Mouse (Mus musculus) lung, postnatal 10 days (tissue): Measurements from ENCODE around the gene Slc22a12.

Experiments
- DNase-seq: peaks from one replicate; pipeline ENCODE4 v3.0.0; 2021

The Slc22a12 gene

GRCm38 (mm10) chr19:6539592-6539991, 3.2 kb downstream of the Slc22a12 start:
- no peak for DNase-seq

GRCm38 (mm10) chr19:6538546-6538945, 4.3 kb downstream of the Slc22a12 start:
- no peak for DNase-seq

- no peak for DNase-seq
Measured at GRCm38 (mm10) chr19:6537526-6537925, 5.3 kb downstream of the Slc22a12 start.

GRCm38 (mm10) chr19:6536696-6537095, 6.1 kb downstream of the Slc22a12 start:
- DNase-seq: no peak

- DNase-seq: no peak
Measured at GRCm38 (mm10) chr19:6536201-6536600, 6.6 kb downstream of the Slc22a12 start.

- no peak for DNase-seq
Measured at GRCm38 (mm10) chr19:6534118-6534415, 8.8 kb downstream of the Slc22a12 start.

- no peak for DNase-seq
Measured at GRCm38 (mm10) chr19:6533290-6534117, 9.3 kb downstream of the Slc22a12 start.

- no peak for DNase-seq
Measured at GRCm38 (mm10) chr19:6532656-6533055, 10.2 kb downstream of the Slc22a12 start.

GRCm38 (mm10) chr19:6531832-6532471, 10.9 kb downstream of the Slc22a12 start:
- DNase-seq: peak; percentile 42

GRCm38 (mm10) chr19:6531011-6531631, 11.7 kb downstream of the Slc22a12 start:
- peak; percentile 51 for DNase-seq

GRCm38 (mm10) chr19:6530359-6530758, 12.5 kb downstream of the Slc22a12 start:
- no peak for DNase-seq

GRCm38 (mm10) chr19:6529265-6529985, 13.4 kb downstream of the Slc22a12 start:
- DNase-seq: peak; percentile 47

GRCm38 (mm10) chr19:6527839-6528531, 14.8 kb downstream of the Slc22a12 start:
- no peak for DNase-seq

- no peak for DNase-seq
Measured at GRCm38 (mm10) chr19:6527439-6527838, 15.4 kb downstream of the Slc22a12 start.

- DNase-seq: no peak
Measured at GRCm38 (mm10) chr19:6526010-6526409, 16.8 kb downstream of the Slc22a12 start.

- DNase-seq: no peak
Measured at GRCm38 (mm10) chr19:6525023-6525422, 17.8 kb downstream of the Slc22a12 start.

- DNase-seq: no peak
Measured at GRCm38 (mm10) chr19:6522289-6522688, 20.5 kb downstream of the Slc22a12 start.

- no peak for DNase-seq
Measured at GRCm38 (mm10) chr19:6521630-6522029, 21.2 kb downstream of the Slc22a12 start.

- DNase-seq: no peak
Measured at GRCm38 (mm10) chr19:6519483-6519882, 23.3 kb downstream of the Slc22a12 start.

GRCm38 (mm10) chr19:6518601-6519000, 24.2 kb downstream of the Slc22a12 start:
- no peak for DNase-seq

GRCm38 (mm10) chr19:6516153-6516552, 26.7 kb downstream of the Slc22a12 start:
- DNase-seq: no peak

- DNase-seq: no peak
Measured at GRCm38 (mm10) chr19:6515448-6515847, 27.4 kb downstream of the Slc22a12 start.

GRCm38 (mm10) chr19:6514940-6515339, 27.9 kb downstream of the Slc22a12 start:
- DNase-seq: no peak
